Mouse (Mus musculus) telencephalon, adult 2 months (tissue): ENCODE data around the gene Strn3.

Source experiments
- DNase-seq: peaks from one replicate; pipeline ENCODE4 v3.0.0-alpha.2; 2011; ENCODE audit warnings: low read depth, low spot score

Strn3 gene

DNA sequence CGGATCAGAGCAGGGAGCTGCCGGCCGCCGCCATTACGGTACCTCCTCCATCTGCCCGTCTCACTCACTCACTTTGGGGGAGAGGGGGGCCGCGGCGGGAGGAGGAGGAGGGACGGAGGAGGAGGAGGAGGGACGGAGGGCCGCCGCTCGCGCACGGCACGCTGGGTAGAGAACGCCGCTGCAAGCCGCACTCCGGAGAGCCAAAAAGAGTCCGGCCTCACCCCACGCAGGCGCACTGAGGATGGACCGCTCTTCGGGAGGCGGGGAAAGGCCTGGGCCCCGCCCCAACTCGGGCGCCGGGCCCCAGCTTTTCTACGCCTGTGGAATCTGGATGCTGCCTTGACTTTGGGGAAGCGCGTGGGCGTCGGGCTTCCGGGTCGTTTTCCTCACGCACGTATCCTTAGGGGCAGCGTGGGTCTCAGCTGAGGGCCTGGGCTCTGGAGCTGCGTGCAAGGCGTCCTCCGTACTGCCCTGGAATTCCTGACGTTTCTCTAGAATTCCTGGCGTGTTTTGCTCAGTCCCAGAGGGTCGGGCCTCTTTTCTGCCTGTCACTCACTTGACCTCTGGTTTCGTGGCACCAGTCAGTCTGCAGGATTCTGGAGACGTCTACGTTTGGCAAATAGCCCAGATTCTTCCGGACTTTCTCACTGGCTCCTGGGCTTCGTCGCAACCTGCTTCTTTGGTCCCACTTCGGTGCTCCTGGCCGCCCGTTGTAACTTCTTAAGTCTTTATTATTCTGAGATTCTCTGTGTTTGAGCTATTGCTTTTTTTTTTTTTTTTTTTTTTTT is at the start of gene Strn3:
Gene Strn3 (minus strand): TSS at position 53 of the 788 bp plus-strand sequence.
- peak; percentile 97 for DNase-seq

DNA sequence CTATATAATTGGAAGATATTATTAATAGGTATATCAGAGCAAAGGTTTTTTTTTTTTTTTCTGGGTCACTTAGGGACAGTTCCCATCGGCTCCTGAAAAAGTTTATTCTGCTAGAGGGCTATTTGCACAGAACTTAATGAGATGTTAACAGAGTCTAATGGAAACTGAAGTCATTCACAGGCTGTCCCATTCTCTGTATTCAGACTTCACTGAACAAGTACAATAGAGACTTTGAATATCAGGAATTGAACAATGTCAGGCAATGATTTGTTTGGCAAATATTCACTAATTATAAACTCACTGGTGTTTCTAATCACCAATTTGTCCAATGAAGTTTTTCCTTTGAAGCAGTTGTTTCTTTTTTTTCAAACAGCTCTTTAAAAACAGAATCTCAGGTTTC is 45.1 kb upstream of the Strn3 start:
- no peak for DNase-seq

DNA sequence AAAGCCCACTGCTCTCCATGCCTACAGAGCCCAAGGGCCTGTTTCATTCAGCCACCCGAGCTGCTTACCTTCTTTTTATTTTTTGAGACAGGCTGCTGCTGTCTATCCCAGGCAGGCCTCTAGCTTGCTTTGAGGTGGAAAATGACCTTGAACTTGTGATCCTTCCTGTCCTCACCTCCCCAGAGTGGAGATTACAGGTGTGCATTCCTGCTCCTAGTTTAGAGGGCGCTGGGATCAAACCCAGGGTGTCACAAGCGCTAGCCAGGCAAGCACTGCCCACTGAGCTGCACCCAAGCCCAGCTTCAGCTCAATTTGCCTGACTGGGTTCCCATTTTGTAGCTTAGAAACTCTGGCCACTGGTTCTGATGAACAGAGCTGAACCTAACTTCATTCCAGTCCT is 44.7 kb upstream of the Strn3 start:
- no peak for DNase-seq

DNA sequence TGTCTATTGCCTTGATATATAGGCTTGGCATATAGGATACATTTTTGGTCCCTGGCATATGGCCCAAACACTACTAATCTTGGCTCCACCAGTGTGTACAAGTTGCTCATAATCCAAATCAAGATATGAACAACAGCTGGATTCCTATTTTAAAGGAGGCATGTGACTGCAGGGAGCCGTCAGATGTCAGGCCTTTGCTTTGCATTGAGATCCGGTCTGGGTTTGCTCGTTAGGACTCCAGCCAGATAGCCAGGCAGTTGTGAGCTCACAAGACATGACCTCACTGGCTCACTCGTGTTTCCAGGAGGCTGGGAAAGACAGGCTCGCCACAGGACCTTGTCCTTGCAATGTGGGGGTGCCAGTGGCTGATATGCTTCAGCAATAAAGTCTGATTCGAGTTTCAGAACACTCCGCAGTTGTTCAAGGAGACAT is 44.2 kb upstream of the Strn3 start:
- no peak for DNase-seq

DNA sequence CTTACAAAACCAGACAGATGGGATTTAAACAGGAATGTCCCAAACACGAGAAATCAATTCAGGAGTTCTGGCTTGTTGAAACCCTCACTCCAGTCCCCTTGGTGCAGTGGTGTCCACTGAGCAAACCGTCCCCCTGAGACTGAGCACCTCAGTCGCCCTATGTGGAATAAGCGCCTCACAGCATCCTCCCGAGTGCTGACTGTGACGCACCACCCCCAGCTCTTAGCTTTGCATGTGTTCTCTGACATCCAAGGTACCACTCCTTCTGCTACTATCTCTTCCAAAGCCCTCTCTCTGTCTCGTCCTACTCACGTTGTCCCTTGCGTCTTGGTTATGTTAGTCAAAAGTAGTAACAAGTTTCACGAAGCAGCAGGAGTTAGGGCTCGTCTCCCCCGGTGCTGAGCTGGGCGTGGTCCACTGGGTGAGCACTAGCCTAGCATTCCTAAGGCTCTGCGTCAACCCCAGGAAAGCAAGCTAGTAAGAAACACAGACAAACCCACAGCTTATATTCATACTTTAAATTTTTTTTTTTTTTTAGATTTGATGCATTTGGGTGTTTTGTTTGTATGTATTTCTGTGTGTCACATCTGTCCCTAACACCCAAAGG is 43.0 kb upstream of the Strn3 start:
- DNase-seq, result no peak

DNA sequence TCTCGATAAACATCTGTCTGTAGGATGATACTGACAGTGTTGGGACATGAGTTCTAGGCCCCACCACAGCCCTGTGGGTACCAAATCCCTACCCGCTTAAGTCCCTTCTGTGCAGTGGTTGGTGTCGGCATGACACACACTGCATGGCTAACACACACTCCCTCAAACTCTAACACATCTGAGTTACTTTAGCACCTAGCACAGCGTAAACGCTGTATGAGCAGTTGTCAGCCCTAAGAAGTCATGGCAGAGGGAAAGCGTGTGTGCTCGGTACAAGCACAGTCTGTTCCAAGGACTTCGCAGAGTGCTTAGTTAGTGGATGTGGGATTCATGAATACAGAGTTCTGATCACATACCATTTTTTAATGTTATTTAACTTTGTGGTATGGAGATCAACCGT is 38.1 kb upstream of the Strn3 start:
- no peak for DNase-seq

DNA sequence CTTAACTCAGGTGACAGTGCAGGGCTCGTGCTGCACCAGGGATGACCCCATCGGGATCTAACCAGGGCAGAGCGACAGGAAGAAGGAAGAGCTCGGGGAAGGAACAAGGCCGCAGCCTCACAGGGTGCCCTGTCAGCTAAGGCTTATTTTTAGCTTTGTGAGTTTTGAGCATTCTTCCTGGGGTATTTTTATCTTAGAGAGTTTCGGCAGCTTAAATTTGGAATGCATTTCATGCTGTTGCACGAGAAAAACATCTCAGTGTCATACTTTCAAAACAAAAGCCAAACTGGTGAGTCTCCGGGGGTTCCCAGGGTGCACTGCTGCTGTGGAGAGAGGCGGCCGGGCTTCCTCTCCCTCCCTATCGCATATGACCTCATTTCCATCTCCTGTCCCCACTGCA is 37.4 kb upstream of the Strn3 start:
- peak; percentile 62 for DNase-seq

DNA sequence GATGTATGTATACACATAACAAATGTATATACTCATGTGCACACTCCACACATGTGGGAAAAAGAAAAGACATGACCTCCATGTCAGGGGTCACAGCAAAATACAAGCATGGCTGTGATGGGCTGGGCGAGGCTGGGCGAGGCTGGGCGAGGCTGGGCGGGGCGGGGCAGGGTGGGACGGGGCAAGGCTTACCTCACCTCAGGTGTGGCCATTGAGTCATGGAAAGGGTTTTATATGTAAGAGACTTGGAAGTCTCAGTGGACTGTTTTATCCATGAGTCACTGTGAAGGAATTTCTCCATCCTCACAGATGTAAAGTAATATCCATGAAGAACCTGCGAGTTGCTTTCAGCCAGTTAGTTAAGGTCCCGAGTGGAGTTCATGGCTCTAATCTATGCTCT is 30.1 kb upstream of the Strn3 start:
- DNase-seq, result no peak

DNA sequence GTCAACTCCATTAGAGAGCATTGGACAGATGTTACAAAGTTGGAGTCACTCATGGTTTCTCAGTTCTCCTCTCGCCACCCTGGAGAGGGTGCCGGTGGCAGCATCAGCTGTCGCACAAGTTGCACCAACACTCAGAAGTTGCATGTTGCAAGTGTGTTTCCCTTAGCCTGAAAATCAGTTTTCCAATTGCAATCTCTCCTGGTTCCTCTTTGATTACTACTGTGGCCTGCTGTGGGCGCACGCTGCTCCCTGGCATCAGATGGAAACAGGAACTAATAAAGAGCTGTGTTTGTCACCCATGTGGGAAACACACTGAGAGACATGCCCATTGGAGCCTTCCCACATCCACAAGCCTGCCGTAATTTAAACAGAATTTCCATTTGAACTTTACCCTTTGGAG is 26.9 kb upstream of the Strn3 start:
- no peak for DNase-seq

DNA sequence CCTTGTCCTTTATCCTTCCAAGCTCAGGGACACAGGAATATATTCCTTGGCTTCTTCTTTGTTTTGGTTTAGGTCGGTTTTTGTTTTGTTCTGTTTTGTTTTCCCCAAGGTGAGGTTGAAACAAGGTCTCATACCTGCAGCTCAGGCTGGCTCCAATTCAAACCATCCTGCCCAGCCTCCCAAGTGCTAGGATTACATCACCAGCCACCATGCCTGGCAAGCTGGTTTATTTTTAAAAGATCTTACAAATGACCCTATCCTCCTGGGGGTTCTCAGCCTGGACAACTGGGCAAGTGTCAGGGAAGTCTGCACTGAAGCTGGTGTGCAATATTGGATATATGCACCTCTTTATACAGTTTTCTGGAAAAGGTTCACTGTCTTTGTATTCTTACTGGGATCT is 21.0 kb upstream of the Strn3 start:
- DNase-seq, result no peak

DNA sequence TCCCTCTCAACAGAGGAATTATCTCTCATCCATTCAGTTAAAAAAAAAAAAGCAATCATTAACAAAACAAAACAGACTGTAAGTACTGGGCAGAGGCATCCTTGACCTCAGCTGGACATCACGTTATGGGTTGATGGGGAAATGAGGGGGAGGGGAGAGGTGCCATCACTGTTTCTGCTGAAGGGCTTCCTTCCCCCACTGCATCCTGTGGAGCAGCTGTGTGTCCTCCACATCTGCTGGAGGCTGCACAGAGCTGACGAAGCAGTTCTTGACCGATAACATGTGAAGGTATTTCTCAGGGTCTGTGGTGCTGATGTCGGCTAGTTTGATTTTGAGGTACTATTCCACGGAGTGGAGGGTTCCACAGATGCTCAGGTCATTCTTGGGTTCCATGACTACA is 18.5 kb upstream of the Strn3 start:
- DNase-seq, result no peak

DNA sequence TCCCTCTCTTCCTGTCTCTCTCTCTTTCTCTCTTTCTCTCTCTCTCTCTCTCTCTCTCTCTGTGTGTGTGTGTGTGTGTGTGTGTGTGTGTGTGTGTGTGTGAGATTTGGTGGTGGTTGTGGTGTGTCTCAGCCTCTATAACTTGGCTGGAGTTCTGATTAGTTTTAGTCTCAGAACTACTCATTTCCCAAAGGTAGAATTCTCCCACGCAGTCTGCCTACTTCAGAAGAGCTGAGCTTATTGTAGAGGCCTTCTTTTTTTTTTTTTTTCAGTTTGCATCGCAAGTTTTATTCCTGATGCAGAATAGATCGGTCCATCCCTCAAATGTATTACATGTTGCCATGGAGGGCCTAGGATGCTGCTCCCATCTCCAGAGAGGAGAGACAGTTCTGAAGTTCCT is 18.0 kb upstream of the Strn3 start:
- peak; percentile 56 for DNase-seq

DNA sequence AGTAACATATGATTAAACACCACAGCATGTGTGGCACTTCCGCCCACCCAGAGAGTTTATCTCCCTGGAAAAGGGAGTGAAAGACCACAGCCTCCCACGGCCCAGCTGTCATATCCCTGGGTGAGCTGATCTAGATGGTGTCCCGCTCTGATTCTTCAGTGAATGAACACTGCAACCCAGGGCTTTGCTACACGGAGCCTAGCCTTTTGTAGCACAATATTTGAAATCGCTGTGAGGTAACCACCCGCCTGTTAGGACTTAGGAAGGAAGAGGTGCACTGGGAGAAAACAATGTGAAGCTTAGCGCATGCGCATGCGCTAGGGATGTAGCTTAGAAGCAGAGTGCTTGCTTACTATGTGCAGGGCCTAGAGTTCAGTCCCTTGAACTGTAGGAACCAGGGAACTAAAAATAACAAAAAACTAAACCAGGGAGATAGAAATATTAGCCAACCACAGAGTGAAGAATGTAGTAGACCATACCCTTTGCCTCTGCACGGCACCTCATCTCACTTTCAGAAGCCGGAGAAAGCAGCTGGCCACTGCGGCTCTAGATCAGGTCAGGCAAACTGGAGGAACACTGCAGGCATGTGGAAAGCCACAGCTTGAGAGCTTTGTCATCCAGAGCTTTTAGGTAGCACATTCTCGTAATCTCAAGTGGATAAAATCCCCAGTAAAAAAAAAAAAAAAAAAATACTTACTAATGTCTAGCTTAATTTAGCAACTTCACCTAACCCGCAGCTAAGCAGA is 17.4 kb upstream of the Strn3 start:
- DNase-seq, result peak; percentile 85

DNA sequence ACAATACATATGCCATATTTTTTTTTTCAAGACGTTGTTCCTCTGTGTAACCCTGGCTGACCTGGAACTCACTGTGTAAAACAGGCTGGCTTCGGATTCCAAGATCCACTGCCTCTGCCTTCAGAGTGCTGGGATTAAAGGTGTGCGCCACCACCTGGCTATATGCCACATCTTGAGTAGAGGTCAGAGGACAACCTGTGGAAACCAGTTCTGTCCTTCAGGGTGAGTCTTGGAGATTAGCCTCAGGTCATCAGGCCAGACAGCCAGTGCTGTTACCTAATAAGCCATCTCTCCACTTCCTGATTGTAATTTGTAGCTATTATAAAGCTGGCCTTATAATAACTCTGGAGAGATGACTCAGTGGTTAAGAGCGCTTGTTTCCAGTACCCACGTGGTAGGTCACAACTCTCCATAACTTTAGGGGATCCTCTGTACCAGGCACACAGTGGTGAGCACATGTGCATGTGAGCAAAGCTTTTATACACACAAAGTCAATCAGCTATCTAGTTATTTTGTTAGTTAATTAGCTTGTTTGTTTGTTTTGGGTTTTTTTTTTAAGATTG is 15.1 kb upstream of the Strn3 start:
- no peak for DNase-seq

DNA sequence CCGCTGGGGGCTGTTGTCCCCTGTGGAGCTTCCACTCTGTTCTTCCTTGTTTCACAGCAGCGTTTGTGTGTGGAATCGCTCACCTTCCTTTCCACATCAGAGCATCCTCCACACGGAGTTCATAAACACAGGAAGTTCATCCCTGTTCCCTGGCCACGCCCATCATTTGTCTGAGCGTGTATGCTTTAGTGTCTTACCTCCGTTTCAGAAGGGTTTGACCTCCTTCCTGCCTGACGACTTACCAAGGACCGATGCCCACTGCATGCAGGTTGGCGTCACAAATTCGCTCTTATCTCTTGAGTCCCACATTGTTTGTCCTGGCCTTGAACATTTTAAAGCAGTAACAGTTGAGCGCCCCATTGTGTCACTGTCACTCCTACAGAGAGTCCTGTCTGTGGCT is 14.1 kb upstream of the Strn3 start:
- DNase-seq, result no peak

DNA sequence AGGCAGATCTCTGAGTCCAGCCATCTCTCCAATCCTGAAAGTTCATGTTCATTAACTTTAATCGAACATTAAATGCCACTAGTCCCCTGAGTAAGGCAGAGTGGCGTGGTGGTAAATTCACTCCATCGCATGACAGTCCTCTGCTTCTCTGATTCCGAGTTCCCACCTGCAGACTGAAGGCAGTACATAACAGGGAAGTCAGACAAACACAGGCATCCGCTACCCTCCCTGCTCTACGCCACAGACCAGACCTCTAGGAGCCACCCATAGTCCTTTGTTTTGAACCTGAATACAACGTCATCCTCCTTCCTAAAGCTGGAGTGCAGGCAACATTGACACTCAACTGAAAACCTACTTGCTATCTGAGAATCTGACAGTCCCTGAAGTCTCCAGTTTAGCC is 12.9 kb upstream of the Strn3 start:
- DNase-seq, result no peak

DNA sequence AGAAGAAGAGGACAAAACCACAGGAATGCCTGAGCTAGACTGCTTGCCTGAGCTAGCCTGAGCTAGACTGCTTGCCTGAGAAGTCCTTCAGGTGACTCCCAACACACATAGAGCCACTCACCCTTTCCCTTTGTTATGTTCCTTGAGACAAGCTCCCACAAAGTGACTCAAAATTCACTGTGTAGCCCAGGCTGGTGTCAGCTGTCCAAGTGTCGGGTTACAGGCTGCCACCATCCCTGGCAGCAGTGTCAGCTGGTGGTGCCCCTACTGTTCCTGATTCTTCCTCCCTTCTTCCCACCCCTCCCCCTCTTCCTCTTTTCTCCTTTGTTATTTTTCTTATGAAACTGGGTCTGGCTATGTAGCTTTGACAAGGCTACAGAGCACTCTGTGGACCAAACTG is 12.2 kb upstream of the Strn3 start:
- DNase-seq, result no peak

DNA sequence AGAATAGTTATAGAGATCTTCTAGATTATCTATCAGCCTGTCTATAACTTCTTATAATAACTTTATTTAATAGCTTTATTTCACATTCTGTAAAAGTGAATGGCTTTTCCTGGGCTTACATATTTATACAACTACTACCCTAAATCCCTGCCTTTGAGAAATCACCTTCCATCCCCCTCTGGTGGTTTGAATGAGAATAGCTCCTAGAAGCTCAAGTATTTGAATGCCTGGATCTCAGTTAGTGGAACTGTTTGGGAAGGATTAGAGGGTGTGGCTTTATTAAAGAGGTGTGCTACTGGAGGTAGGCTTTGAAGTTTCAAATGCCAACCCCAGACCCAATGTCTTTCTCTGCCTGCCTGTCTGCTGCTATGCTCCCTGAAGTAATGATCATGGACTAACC is 10.0 kb upstream of the Strn3 start:
- no peak for DNase-seq

DNA sequence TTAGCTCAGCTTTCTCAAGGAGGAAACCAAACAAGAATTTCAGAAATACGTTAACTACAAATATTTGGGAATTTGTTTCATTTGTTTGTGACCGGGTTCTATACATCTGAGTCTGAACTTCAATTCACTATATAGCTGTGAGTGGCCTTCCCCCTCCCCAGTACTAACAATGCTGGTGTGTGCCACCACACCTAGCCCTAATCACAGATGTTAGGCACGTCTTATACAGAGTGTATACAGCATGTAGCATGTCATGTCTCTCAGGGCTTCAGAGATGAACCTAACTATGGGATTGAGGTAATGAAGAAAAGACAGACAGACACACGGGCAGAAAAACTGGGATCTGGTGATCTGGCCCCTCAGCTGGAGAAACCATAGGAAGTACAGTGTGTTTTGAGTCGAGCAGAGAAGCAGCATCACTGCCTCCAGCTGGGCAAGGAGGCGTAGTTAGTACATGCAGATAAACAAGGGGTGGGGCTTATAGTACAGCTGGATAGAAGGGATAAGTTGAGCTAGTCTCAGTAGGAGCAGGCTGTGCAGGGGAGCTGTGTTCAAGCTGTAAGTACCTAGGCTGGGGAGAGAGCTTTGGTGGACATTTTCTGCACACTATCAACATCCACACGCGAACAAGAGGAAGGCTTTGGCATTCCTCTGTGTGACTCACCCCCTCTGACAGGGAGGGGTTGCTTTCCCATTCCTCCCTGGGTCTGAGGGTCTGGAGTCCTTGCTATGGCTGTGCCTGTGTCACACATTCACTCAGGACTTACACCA is 8.1 kb upstream of the Strn3 start:
- DNase-seq, result no peak

DNA sequence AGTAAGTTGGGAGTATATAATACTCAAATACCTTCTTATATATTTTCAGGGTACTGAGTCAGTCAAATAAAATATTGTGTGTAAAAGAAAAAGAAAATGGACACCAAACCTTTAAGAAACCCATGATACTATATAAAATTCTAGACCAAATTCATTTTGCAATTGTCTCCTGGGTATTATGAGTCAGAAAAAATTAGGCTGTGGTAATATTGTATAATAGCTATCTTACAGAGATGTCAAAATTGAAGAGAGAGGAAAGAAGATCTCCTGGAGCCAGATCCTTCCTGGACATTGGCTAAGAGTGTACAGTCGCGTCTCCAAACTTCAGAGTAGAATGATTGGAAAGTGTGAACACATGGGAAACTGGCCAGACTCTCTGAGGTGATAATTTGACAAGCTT is 4.5 kb upstream of the Strn3 start:
- no peak for DNase-seq

DNA sequence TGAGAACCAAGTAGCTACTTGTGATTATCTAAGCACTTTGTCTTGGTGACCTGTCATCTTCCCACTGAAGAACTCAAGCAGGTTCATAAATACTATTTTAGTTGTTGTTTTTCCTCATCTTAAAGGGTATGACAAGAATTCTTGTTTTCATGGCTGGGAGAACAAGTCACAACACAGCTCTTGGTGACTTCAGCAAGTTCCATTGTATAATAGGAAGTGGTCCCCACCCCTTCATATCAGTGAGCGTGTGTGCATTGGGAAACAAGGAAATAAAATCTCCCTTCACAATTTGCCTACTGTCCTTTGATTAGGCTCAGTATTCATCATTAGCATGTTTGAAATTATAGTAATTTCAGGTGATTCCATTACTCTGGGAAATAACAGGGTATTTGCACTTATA is 3.3 kb upstream of the Strn3 start:
- no peak for DNase-seq

DNA sequence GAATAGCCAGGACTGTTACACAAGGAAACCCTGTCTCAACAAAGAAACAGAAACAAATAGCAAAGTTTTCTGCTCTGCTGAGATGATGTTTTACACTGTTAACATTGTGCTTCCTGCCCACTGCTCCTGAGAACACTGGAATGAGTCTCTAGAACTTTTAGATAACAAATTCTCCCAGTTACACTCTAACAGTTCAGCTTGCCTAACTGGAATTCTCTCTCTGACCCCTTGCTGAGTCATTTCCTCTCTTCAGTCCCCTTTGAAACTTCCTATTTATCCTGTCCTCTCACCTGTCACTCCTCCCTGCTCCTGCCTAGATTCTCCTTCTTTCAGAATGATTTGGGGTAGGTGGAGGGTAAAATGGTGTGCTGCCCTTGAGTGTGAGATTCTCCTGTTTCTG is 2.4 kb upstream of the Strn3 start:
- no peak for DNase-seq
